Comparison of ENCODE assay signal across 21 mouse cellular contexts in the genomic region with DNA sequence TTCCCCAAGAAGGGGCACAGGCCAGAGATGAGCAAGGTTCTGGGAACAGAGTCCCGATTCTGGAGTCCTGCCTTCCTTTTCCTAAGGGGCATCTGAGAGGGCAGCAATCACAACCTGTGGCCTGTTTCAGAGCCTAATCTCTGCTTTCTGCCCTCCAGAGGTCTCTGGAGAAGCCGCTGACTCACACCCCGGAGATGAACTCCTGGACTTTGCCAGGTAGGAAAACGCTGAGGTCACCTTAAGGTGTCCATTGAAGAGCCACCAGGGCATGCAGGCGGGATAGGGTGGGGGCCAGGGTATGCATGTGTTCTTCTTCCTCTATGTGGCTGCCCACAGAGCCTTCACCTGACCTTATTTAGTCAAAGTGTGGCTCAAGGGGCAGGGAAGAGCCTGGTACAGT. TPM values are rescaled to one million over a fixed set of nuclear protein-coding genes. Genes with fewer than 3 reads are reported as not detected.
DNase-seq lines count a peak whose midpoint lies in the region; ATAC-seq lines count a peak whose summit lies in the region.
"Had no signal": no experiment of that assay in that cellular context is flagged by ENCODE, and none has a peak within 500 bp of the region (broad histone marks: within the 10 kb centered on the region; RNA-seq: fewer than 3 reads in every experiment).

No protein-coding gene starts in this region.

- peak overlapping the region; percentile 5 for H3K4me3 ChIP-seq in heart, embryonic 15.5 days
- H3K4me3 ChIP-seq in embryonic facial prominence, embryonic 10.5 days = peak overlapping the region; percentile 64; the same call in 1 of the 2 replicates
- H3K4me3 ChIP-seq in embryonic facial prominence, embryonic 13.5 days = no peak overlapping the region
- H3K4me3 ChIP-seq in limb, embryonic 11.5 days (ENCODE audit: low read depth, low read length) = no peak overlapping the region
- H3K4me3 ChIP-seq: forebrain, embryonic 15.5 days; gastrocnemius, adult 2 months; liver, embryonic 12.5 days; midbrain, embryonic 15.5 days had no signal

- H3K9ac ChIP-seq in heart, embryonic 15.5 days = no peak overlapping the region
- H3K9ac ChIP-seq in embryonic facial prominence, embryonic 13.5 days = 0 out of 2 replicates have a peak overlapping the region, but pooled peaks have one; percentile 21
- no peak overlapping the region for H3K9ac ChIP-seq in limb, embryonic 11.5 days (ENCODE audit: low read length)
- H3K9ac ChIP-seq: forebrain, embryonic 15.5 days; liver, embryonic 12.5 days; midbrain, embryonic 15.5 days had no signal

- H3K27ac ChIP-seq in heart, embryonic 15.5 days = peak overlapping the region; percentile 66; the same call in 1 of the 2 replicates
- peak overlapping the region; percentile 35; the same call in 1 of the 2 replicates for H3K27ac ChIP-seq in embryonic facial prominence, embryonic 10.5 days (replicated peaks)
- no peak overlapping the region for H3K27ac ChIP-seq in embryonic facial prominence, embryonic 13.5 days
- no peak overlapping the region for H3K27ac ChIP-seq in limb, embryonic 11.5 days (replicated peaks; ENCODE audit: low read depth, low read length)
- H3K27ac ChIP-seq: forebrain, embryonic 15.5 days; gastrocnemius, adult 2 months; liver, embryonic 12.5 days; midbrain, embryonic 15.5 days had no signal

- 59% methylated on average over 5 of the region's 5 CpGs for WGBS in heart, embryonic 15.5 days
- WGBS in embryonic facial prominence, embryonic 10.5 days = 54% methylated on average over 5 of the region's 5 CpGs
- WGBS in embryonic facial prominence, embryonic 13.5 days = 58% methylated on average over 5 of the region's 5 CpGs
- 52% methylated on average over 5 of the region's 5 CpGs for WGBS in limb, embryonic 11.5 days

- H3K9me3 ChIP-seq in heart, embryonic 15.5 days (replicated peaks) = peaks cover 12% of the 10 kb centered on the region
- peaks cover 23% of the 10 kb centered on the region for H3K9me3 ChIP-seq in embryonic facial prominence, embryonic 10.5 days
- H3K9me3 ChIP-seq in embryonic facial prominence, embryonic 13.5 days = peaks cover 14% of the 10 kb centered on the region
- peaks cover 13% of the 10 kb centered on the region for H3K9me3 ChIP-seq in limb, embryonic 11.5 days (ENCODE audit: control insufficient read depth, low read length)
- H3K9me3 ChIP-seq: forebrain, embryonic 15.5 days; midbrain, embryonic 15.5 days had no signal

- peaks cover 58% of the 10 kb centered on the region for H3K27me3 ChIP-seq in heart, embryonic 15.5 days
- peaks cover 75% of the 10 kb centered on the region for H3K27me3 ChIP-seq in embryonic facial prominence, embryonic 10.5 days (replicated peaks; ENCODE audit: low read depth, poor library complexity, severe bottlenecking)
- peaks cover 70% of the 10 kb centered on the region for H3K27me3 ChIP-seq in embryonic facial prominence, embryonic 13.5 days
- peaks cover 29% of the 10 kb centered on the region for H3K27me3 ChIP-seq in limb, embryonic 11.5 days (ENCODE audit: control insufficient read depth, insufficient read depth, low read length)

- ATAC-seq in heart, embryonic 15.5 days (replicated peaks; ENCODE audit: insufficient number of reproducible peaks, insufficient read depth, low FRiP score, low read depth) = no peak
- ATAC-seq in embryonic facial prominence, embryonic 13.5 days (ENCODE audit: insufficient number of reproducible peaks, insufficient read depth, low FRiP score, low TSS enrichment, low read depth) = no peak
- ATAC-seq in limb, embryonic 11.5 days (ENCODE audit: insufficient number of reproducible peaks, low FRiP score, low TSS enrichment, low read depth) = no peak
- ATAC-seq: CD4-positive, CD25-positive, alpha-beta regulatory T cell, adult 4 months; midbrain, embryonic 15.5 days had no signal

- H3K4me1 ChIP-seq in heart, embryonic 15.5 days (replicated peaks) = peaks cover 21% of the 10 kb centered on the region
- H3K4me1 ChIP-seq in embryonic facial prominence, embryonic 10.5 days = peaks cover 25% of the 10 kb centered on the region
- H3K4me1 ChIP-seq in embryonic facial prominence, embryonic 13.5 days = peaks cover 16% of the 10 kb centered on the region
- peaks cover 3% of the 10 kb centered on the region for H3K4me1 ChIP-seq in limb, embryonic 11.5 days (ENCODE audit: control insufficient read depth, insufficient read depth, low read length)

- peak overlapping the region; percentile 78 for H3K4me2 ChIP-seq in heart, embryonic 15.5 days
- no peak overlapping the region for H3K4me2 ChIP-seq in embryonic facial prominence, embryonic 13.5 days
- H3K4me2 ChIP-seq in limb, embryonic 11.5 days (ENCODE audit: low read depth, severe bottlenecking) = peak overlapping the region; percentile 57; the same call in 1 of the 2 replicates
- H3K4me2 ChIP-seq: forebrain, embryonic 15.5 days; midbrain, embryonic 15.5 days had no signal

- peaks cover 10% of the 10 kb centered on the region; the same call in 1 of the 2 replicates for H3K36me3 ChIP-seq in heart, embryonic 15.5 days
- H3K36me3 ChIP-seq in embryonic facial prominence, embryonic 10.5 days (replicated peaks) = peaks cover 41% of the 10 kb centered on the region
- peaks cover 24% of the 10 kb centered on the region; the same call in 1 of the 2 replicates for H3K36me3 ChIP-seq in embryonic facial prominence, embryonic 13.5 days
- peaks cover 8% of the 10 kb centered on the region; the same call in 1 of the 2 replicates for H3K36me3 ChIP-seq in limb, embryonic 11.5 days (ENCODE audit: control insufficient read depth, insufficient read depth, low read length)
- H3K36me3 ChIP-seq: forebrain, embryonic 15.5 days; midbrain, embryonic 15.5 days had no signal

- DNase-seq in heart, postnatal 4 days = no peak
- no peak for DNase-seq in embryonic facial prominence, embryonic 10.5 days (ENCODE audit: low spot score)
- DNase-seq in limb, embryonic 11.5 days (ENCODE audit: low spot score) = peak; percentile 25
- no peak for DNase-seq in frontal cortex, postnatal 10 days (ENCODE audit: low spot score in 2 of 2)
- DNase-seq in layer of hippocampus, adult 9-11 months = no peak
- DNase-seq: adrenal gland, adult 2 months; cerebellum, adult 11-12 months; gastrocnemius, adult 2 months; kidney, adult 11 months; right cerebral cortex, postnatal 14 days had no signal

RNA-seq across cellular contexts. Expression of a gene that starts 1.3 kb away (rescaled TPM):
- 1,178 and 1,276 TPM in 2 replicates for polyA plus RNA-seq in heart, embryonic 15.5 days (2015; fragmentation: Nextera tagmentation; extraction: Ambion mirVana)
- 1,000 to 10,000 TPM; 1,716 to 1,905 TPM for total RNA-seq in heart, postnatal 4 days (2021)
- 360 and 378 TPM in 2 replicates for polyA plus RNA-seq in embryonic facial prominence, embryonic 10.5 days (2016; fragmentation: Nextera tagmentation; extraction: Ambion mirVana)
- 634 and 679 TPM in 2 replicates for polyA plus RNA-seq in embryonic facial prominence, embryonic 13.5 days (2015; fragmentation: Nextera tagmentation; extraction: Ambion mirVana)
- polyA plus RNA-seq in limb, embryonic 11.5 days (2014; fragmentation: Nextera tagmentation; extraction: Ambion mirVana) = 852 and 881 TPM in 2 replicates
- total RNA-seq: hematopoietic stem cell, adult 5-6 weeks; megakaryocyte progenitor cell, adult 5-6 weeks; MEL had no signal

RNA-seq across cellular contexts. Expression of a gene that starts 4.4 kb away (rescaled TPM):
- polyA plus RNA-seq in heart, embryonic 15.5 days (2015; fragmentation: Nextera tagmentation; extraction: Ambion mirVana) = not detected in 2 replicates
- under 1 TPM in 1 of 2 experiments, not detected in 1; 0.16 TPM for total RNA-seq in heart, postnatal 4 days (2021)
- polyA plus RNA-seq in embryonic facial prominence, embryonic 10.5 days (2016; fragmentation: Nextera tagmentation; extraction: Ambion mirVana) = not detected in 2 replicates
- 0.10 TPM in 1 of 2 replicates, not detected in the other for polyA plus RNA-seq in embryonic facial prominence, embryonic 13.5 days (2015; fragmentation: Nextera tagmentation; extraction: Ambion mirVana)
- polyA plus RNA-seq in limb, embryonic 11.5 days (2014; fragmentation: Nextera tagmentation; extraction: Ambion mirVana) = 0.10 TPM in 1 of 2 replicates, not detected in the other
- total RNA-seq: adrenal gland, adult 2 months; gastrocnemius, adult 2 months; hematopoietic stem cell, adult 5-6 weeks; megakaryocyte progenitor cell, adult 5-6 weeks; MEL had no signal
- polyA plus RNA-seq: adrenal gland, adult 2 months; CD4-positive, CD25-positive, alpha-beta regulatory T cell, adult 4 months; liver, embryonic 12.5 days; lung, embryonic 16.5 days; midbrain, embryonic 15.5 days; urinary bladder, adult 2 months had no signal

Comparison
In these comparisons a context has a peak if more than half of its experiments do, and no peak if none do; other contexts are left out.
1. H3K27ac ChIP-seq: peak in heart, embryonic 15.5 days (single experiment) and embryonic facial prominence, embryonic 10.5 days (single experiment); none in embryonic facial prominence, embryonic 13.5 days (single experiment) and limb, embryonic 11.5 days (single experiment).
2. H3K4me3 ChIP-seq: peak in heart, embryonic 15.5 days (single experiment) and embryonic facial prominence, embryonic 10.5 days (single experiment); none in embryonic facial prominence, embryonic 13.5 days (single experiment) and limb, embryonic 11.5 days (single experiment).